Mouse (Mus musculus) myocyte (in vitro differentiated cells): ENCODE data around the gene Ccer2.

Experiments used
- CEBPB ChIP-seq: IDR thresholded peaks from 2 replicates; pipeline ENCODE4 v1.6.1; 2011; ENCODE audit warnings: mild to moderate bottlenecking, moderate library complexity; ENCODE audit not compliant: poor library complexity, insufficient read depth, severe bottlenecking
- E2F4 ChIP-seq: IDR thresholded peaks from one replicate; pipeline ENCODE4 v1.6.1; 2011; ENCODE audit warnings: mild to moderate bottlenecking, control low read depth, moderate library complexity; ENCODE audit not compliant: insufficient read depth
- MAX ChIP-seq: IDR thresholded peaks from one replicate; pipeline ENCODE4 v1.6.1; 2011; ENCODE audit warnings: low read depth, mild to moderate bottlenecking, control low read depth
- MYOD1 ChIP-seq, 3 experiments: IDR thresholded peaks; one replicate each; pipeline ENCODE4 v1.6.1; 2011; ENCODE audit warnings: control low read depth in 2 of 3, low read depth in 2 of 3, mild to moderate bottlenecking in 2 of 3, moderate library complexity in 1 of 3; ENCODE audit not compliant: insufficient read length in 2 of 3, control insufficient read depth in 1 of 3
- MYOG ChIP-seq, 3 experiments: IDR thresholded peaks; one replicate each; pipeline ENCODE4 v1.6.1; 2011; ENCODE audit warnings: control low read depth in 2 of 3, low read depth in 2 of 3, mild to moderate bottlenecking in 2 of 3; ENCODE audit not compliant: insufficient read length in 2 of 3, control insufficient read depth in 1 of 3, insufficient read depth in 1 of 3
- POLR2A ChIP-seq: IDR thresholded peaks from one replicate; pipeline ENCODE4 v1.6.1; 2011; ENCODE audit warnings: low read depth, mild to moderate bottlenecking, control low read depth, moderate library complexity; ENCODE audit not compliant: insufficient read length
- POLR2AphosphoS2 ChIP-seq: IDR thresholded peaks from one replicate; pipeline ENCODE4 v1.6.1; 2011; ENCODE audit warnings: low read depth, control low read depth; ENCODE audit not compliant: insufficient read length
- REST ChIP-seq: IDR thresholded peaks from one replicate; pipeline ENCODE4 v1.6.1; 2011; ENCODE audit warnings: mild to moderate bottlenecking, control low read depth, moderate library complexity; ENCODE audit not compliant: insufficient read depth, insufficient read length
- SRF ChIP-seq: IDR thresholded peaks from one replicate; pipeline ENCODE4 v1.6.1; 2011; ENCODE audit warnings: low read depth; ENCODE audit not compliant: control insufficient read depth, insufficient read length
- TCF12 ChIP-seq: IDR thresholded peaks from one replicate; pipeline ENCODE4 v1.6.1; 2011; ENCODE audit warnings: mild to moderate bottlenecking, control low read depth; ENCODE audit not compliant: poor library complexity, insufficient read depth, severe bottlenecking
- TCF3 ChIP-seq: IDR thresholded peaks from one replicate; pipeline ENCODE4 v1.6.1; 2011; ENCODE audit warnings: low read depth, control low read depth; ENCODE audit not compliant: insufficient read length
- USF1 ChIP-seq: IDR thresholded peaks from one replicate; pipeline ENCODE4 v1.6.1; 2011; ENCODE audit warnings: low read depth, mild to moderate bottlenecking, control low read depth, moderate library complexity

- TF ChIP-seq E2F4: no peak
- TF ChIP-seq TCF12: no peak
- TF ChIP-seq MYOD1 (IDR thresholded peaks at IDR 0.05; ENCODE audit: control insufficient read depth in 1 of 3, insufficient read length in 2 of 3, low read depth in 2 of 3): no peak
- TF ChIP-seq MYOG (IDR thresholded peaks at IDR 0.05; ENCODE audit: control insufficient read depth in 1 of 3, insufficient read depth in 1 of 3, insufficient read length in 2 of 3, low read depth in 2 of 3): no peak
- TF ChIP-seq POLR2A: no peak
- no peak for TF ChIP-seq USF1
- TF ChIP-seq MAX: no peak
- no peak for TF ChIP-seq POLR2AphosphoS2
- no peak for TF ChIP-seq SRF
- TF ChIP-seq TCF3: no peak
- no peak for TF ChIP-seq REST
- no peak for TF ChIP-seq CEBPB
Observed at GRCm38 (mm10) chr7:28773163-28773562, 17.2 kb downstream of the Ccer2 start.
